Mouse (Mus musculus): Measurements from ENCODE around the gene Nfib. TPM values are rescaled to one million over a fixed set of nuclear protein-coding genes. Genes with fewer than 3 reads are reported as not detected.
A peak's percentile ranks its signal among the peaks of the same experiment; 100 is the strongest.
"Not testable (repeated sequence)": the region's sequence is repeated elsewhere in the genome, so short reads cannot be mapped to it uniquely, and the experiment has no call there.

Nfib gene
- polyA plus RNA-seq, 1 experiment from 2014 or later: 113 TPM

GRCm38 (mm10) chr4:82283536-82283935 lies 422.0 kb downstream of the Nfib start:
- no peak overlapping the region for H3K4me2 ChIP-seq
- no peaks in the 10 kb centered on the region for H3K36me3 ChIP-seq
- H3K27me3 ChIP-seq: no peaks in the 10 kb centered on the region
- peak; percentile 69; the same call in 1 of the 2 replicates for ATAC-seq (ENCODE audit: borderline replicate concordance, extremely low read depth, low FRiP score, low TSS enrichment)
- no peaks in the 10 kb centered on the region for H3K9me3 ChIP-seq
- H3K27ac ChIP-seq: peak overlapping the region; percentile 76
- 0 out of 2 replicates have a peak, but pooled peaks cover 2% of the 10 kb centered on the region for H3K4me1 ChIP-seq
- H3K9ac ChIP-seq: no peak overlapping the region
- 58% methylated on average over 6 of the region's 6 CpGs for WGBS
- no peak overlapping the region for H3K4me3 ChIP-seq

- Histone ChIP-seq H3K36me3 (no peaks in the 10 kb centered on the region), H3K4me3 (no peak overlapping the region), H3K9ac (no peak overlapping the region), H3K9me3 (no peaks in the 10 kb centered on the region), H3K27ac (peak overlapping the region; percentile 32), H3K27me3 (no peaks in the 10 kb centered on the region), H3K4me2 (no peak overlapping the region), H3K4me1 (peaks cover 23% of the 10 kb centered on the region)
- 41% methylated on average over 2 of the region's 2 CpGs for WGBS
- no peak for ATAC-seq (ENCODE audit: borderline replicate concordance, extremely low read depth, low FRiP score, low TSS enrichment)
These were observed 429.6 kb downstream of the Nfib start for GRCm38 (mm10) chr4:82275996-82276395.

- Histone ChIP-seq H3K4me1 (peaks cover 27% of the 10 kb centered on the region), H3K27me3 (no peaks in the 10 kb centered on the region), H3K9ac (no peak overlapping the region), H3K4me3 (no peak overlapping the region), H3K27ac (peak overlapping the region; percentile 92), H3K36me3 (no peaks in the 10 kb centered on the region), H3K9me3 (no peaks in the 10 kb centered on the region), H3K4me2 (no peak overlapping the region)
- WGBS: 45% methylated on average over 4 of the region's 4 CpGs
- ATAC-seq (ENCODE audit: borderline replicate concordance, extremely low read depth, low FRiP score, low TSS enrichment): peak; percentile 89
These were observed 432.3 kb downstream of the Nfib start for GRCm38 (mm10) chr4:82273049-82273754.

- H3K4me2 ChIP-seq: no peak overlapping the region
- WGBS: 49% methylated on average over 4 of the region's 4 CpGs
- H3K27ac ChIP-seq: peak overlapping the region; percentile 92
- no peaks in the 10 kb centered on the region for H3K9me3 ChIP-seq
- no peaks in the 10 kb centered on the region for H3K36me3 ChIP-seq
- H3K4me3 ChIP-seq: no peak overlapping the region
- no peaks in the 10 kb centered on the region for H3K27me3 ChIP-seq
- no peak overlapping the region for H3K9ac ChIP-seq
- peaks cover 30% of the 10 kb centered on the region for H3K4me1 ChIP-seq
- no peak for ATAC-seq (ENCODE audit: borderline replicate concordance, extremely low read depth, low FRiP score, low TSS enrichment)
These were observed 433.5 kb downstream of the Nfib start for GRCm38 (mm10) chr4:82272099-82272498.

- Histone ChIP-seq H3K27me3 (no peaks in the 10 kb centered on the region), H3K36me3 (no peaks in the 10 kb centered on the region)
These were observed 434.0 kb downstream of the Nfib start for GRCm38 (mm10) chr4:82271547-82271946.

GRCm38 (mm10) chr4:82267832-82268778 lies 437.4 kb downstream of the Nfib start:
- H3K4me2 ChIP-seq: no peak overlapping the region
- H3K9ac ChIP-seq: no peak overlapping the region
- WGBS: 60% methylated on average over 14 of the region's 14 CpGs
- H3K27ac ChIP-seq: no peak overlapping the region
- H3K27me3 ChIP-seq: no peaks in the 10 kb centered on the region
- H3K9me3 ChIP-seq: no peaks in the 10 kb centered on the region
- H3K36me3 ChIP-seq: no peaks in the 10 kb centered on the region
- peaks cover 41% of the 10 kb centered on the region for H3K4me1 ChIP-seq
- no peak for ATAC-seq (ENCODE audit: borderline replicate concordance, extremely low read depth, low FRiP score, low TSS enrichment)
- H3K4me3 ChIP-seq: no peak overlapping the region

More at GRCm38 (mm10) chr4:82271547-82271946, 434.0 kb downstream of the Nfib start:
- H3K9ac ChIP-seq: no peak overlapping the region
- no peaks in the 10 kb centered on the region for H3K9me3 ChIP-seq
- no peak for ATAC-seq (ENCODE audit: borderline replicate concordance, extremely low read depth, low FRiP score, low TSS enrichment)
- peaks cover 31% of the 10 kb centered on the region for H3K4me1 ChIP-seq
- 46% methylated on average over 3 of the region's 3 CpGs for WGBS
- no peak overlapping the region for H3K4me2 ChIP-seq
- H3K27ac ChIP-seq: peak overlapping the region; percentile 92
- H3K4me3 ChIP-seq: no peak overlapping the region

- peak overlapping the region; percentile 79 for H3K27ac ChIP-seq
- no peaks in the 10 kb centered on the region for H3K27me3 ChIP-seq
- H3K36me3 ChIP-seq: no peaks in the 10 kb centered on the region
- peak overlapping the region; percentile 28; the same call in 1 of the 2 replicates for H3K4me2 ChIP-seq
- no peak overlapping the region for H3K9ac ChIP-seq
- H3K9me3 ChIP-seq: no peaks in the 10 kb centered on the region
- peaks cover 24% of the 10 kb centered on the region for H3K4me1 ChIP-seq
- ATAC-seq (ENCODE audit: borderline replicate concordance, extremely low read depth, low FRiP score, low TSS enrichment): no peak
- H3K4me3 ChIP-seq: no peak overlapping the region
- 14% methylated on average over 4 of the region's 4 CpGs for WGBS
These were observed 439.4 kb downstream of the Nfib start for GRCm38 (mm10) chr4:82266066-82266619.

GRCm38 (mm10) chr4:82258545-82258944 lies 447.0 kb downstream of the Nfib start:
- H3K36me3 ChIP-seq; ATAC-seq (ENCODE audit: borderline replicate concordance, extremely low read depth, low FRiP score, low TSS enrichment); H3K4me1 ChIP-seq; H3K9me3 ChIP-seq; H3K4me3 ChIP-seq; H3K27me3 ChIP-seq; H3K9ac ChIP-seq; H3K27ac ChIP-seq; H3K4me2 ChIP-seq: not testable (repeated sequence)
- 95% methylated on average over 1 of the region's 1 CpGs for WGBS

- WGBS: 56% methylated on average over 8 of the region's 8 CpGs
- H3K27me3 ChIP-seq: no peaks in the 10 kb centered on the region
- no peak for ATAC-seq (ENCODE audit: borderline replicate concordance, extremely low read depth, low FRiP score, low TSS enrichment)
- H3K4me1 ChIP-seq: peaks cover 28% of the 10 kb centered on the region
- H3K4me2 ChIP-seq: no peak overlapping the region
- H3K4me3 ChIP-seq: no peak overlapping the region
- no peak overlapping the region for H3K27ac ChIP-seq
- no peaks in the 10 kb centered on the region for H3K9me3 ChIP-seq
- no peaks in the 10 kb centered on the region for H3K36me3 ChIP-seq
- no peak overlapping the region for H3K9ac ChIP-seq
These were observed 453.5 kb downstream of the Nfib start for GRCm38 (mm10) chr4:82252054-82252453.

GRCm38 (mm10) chr4:82250355-82250659 lies 455.2 kb downstream of the Nfib start:
- H3K4me1 ChIP-seq: peaks cover 28% of the 10 kb centered on the region
- no peaks in the 10 kb centered on the region for H3K27me3 ChIP-seq
- H3K36me3 ChIP-seq: no peaks in the 10 kb centered on the region
- no peaks in the 10 kb centered on the region for H3K9me3 ChIP-seq
- H3K4me2 ChIP-seq: no peak overlapping the region
- H3K27ac ChIP-seq: peak overlapping the region; percentile 98
- H3K4me3 ChIP-seq: no peak overlapping the region
- 6% methylated on average over 5 of the region's 5 CpGs for WGBS
- H3K9ac ChIP-seq: no peak overlapping the region
- ATAC-seq (ENCODE audit: borderline replicate concordance, extremely low read depth, low FRiP score, low TSS enrichment): peak; percentile 95

- H3K9ac ChIP-seq: no peak overlapping the region
- H3K9me3 ChIP-seq: no peaks in the 10 kb centered on the region
- peaks cover 28% of the 10 kb centered on the region for H3K4me1 ChIP-seq
- no peaks in the 10 kb centered on the region for H3K36me3 ChIP-seq
- peak; percentile 81 for ATAC-seq (ENCODE audit: borderline replicate concordance, extremely low read depth, low FRiP score, low TSS enrichment)
- no peak overlapping the region for H3K4me3 ChIP-seq
- H3K27ac ChIP-seq: peak overlapping the region; percentile 98
- H3K27me3 ChIP-seq: no peaks in the 10 kb centered on the region
- 16% methylated on average over 11 of the region's 11 CpGs for WGBS
- H3K4me2 ChIP-seq: no peak overlapping the region; the same call in 1 of the 2 replicates
These were observed 455.8 kb downstream of the Nfib start for GRCm38 (mm10) chr4:82249518-82250354.

Data from lung, embryonic 15.5 days (tissue).